Mouse (Mus musculus) cerebellum, adult 9-11 months (tissue): ENCODE results near the gene Map3k5.
"Not testable (repeated sequence)": the region's sequence is repeated elsewhere in the genome, so short reads cannot be mapped to it uniquely, and the experiment has no call there.

Experiments
- DNase-seq: peaks from one replicate; pipeline ENCODE4 v3.0.0; 2022

Map3k5 gene

DNA sequence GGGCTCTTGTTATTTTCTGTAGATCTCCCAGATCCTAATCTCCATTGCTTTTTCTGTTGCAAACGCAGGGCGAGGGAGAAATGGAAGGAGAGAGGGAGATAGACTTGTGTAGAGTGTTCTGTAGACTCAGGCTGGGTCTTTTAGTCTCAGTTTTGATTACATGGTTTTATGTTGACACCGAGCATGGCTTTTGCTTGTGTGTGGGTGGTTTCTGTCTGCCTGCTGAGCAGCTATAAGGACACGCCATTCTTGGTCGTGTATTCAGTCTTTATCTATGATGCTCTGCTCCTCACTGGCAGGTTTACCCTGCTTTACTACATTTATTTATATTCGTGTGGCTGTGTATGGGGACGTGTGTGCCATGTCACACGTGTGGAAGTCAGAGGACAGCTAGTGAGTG lies 34.2 kb downstream of the Map3k5 start:
- no peak for DNase-seq

DNA sequence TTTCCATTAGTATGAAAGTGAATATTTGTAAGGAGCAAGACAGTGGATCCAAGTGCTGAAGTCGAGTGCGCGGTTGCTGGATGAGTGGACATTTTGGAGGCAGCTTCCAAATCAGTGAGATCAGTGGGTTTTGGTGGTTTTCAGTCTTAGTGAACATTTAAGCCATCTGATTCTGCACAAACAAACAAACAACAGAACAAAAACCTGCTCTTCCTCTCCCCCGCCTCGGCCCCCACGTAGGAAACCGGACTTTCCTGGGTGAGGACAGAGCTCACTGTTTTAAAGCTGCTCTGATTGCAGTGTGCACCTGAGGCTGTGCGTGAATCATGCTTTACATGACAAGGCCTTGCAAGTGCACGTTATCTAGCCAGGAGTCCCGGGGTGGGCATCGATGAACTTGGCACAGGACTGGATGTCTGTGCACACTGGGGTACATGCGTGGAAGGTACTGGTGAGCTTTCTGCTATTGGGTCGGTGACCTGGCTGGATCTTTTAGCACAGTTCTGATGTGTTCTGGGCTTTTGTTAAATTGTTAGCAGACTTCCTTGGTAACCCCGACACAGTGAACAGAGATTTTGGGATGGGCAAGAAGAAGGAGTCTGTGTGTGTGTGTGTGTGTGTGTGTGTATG lies 35.7 kb downstream of the Map3k5 start:
- no peak for DNase-seq

DNA sequence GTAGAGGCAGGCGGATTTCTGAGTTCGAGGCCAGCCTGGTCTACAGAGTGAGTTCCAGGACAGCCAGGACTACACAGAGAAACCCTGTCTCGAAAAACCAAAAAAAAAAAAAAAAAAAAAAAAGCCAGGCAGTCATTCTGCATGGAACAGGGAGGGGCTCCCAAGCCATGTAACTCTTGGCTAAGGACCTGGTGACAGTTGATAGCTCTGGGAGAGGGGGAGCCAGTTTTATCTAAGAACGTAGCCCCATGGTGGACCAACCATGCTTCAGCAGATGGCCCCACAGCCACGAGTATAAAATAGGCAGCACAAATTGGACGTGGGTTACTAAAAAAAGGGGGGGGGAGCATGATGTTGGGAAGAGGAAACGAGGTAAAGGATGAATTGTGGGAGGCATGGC lies 37.2 kb downstream of the Map3k5 start:
- not testable (repeated sequence) for DNase-seq

DNA sequence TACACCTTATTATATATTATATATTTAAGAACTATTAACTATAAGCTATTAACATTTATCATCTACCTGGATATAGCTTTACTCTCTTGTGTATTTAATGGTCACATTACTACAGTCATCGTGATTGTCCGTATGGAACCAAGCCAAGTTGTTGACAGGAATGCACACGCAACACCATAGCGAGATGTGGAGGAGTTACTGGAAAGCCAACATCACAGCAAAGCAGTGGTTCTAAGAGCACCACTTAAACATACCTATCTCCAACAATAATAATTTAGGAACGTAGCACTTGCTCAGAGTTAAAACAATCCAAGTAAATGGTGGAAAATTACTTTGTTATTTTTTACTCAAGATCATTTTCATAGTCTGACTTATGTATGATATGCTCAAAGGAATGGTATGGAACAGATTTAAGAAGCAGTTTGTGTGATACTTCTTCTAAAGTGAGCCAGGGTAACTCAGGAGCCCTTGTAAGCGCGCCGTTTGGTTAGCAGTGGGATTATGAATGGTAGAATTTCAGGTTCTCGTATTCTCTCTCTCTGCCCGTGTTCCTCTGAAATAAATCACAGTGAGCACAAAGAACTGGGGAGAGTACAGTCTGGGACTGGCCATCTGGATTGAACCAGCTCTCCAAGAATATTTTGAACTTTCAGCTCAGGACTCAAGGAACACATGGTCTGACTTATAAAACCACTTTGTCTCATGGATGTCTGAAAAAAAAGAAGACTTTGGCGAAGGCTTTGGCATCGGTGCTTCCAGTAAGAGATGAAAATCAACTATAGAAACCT lies 39.2 kb downstream of the Map3k5 start:
- DNase-seq = no peak

DNA sequence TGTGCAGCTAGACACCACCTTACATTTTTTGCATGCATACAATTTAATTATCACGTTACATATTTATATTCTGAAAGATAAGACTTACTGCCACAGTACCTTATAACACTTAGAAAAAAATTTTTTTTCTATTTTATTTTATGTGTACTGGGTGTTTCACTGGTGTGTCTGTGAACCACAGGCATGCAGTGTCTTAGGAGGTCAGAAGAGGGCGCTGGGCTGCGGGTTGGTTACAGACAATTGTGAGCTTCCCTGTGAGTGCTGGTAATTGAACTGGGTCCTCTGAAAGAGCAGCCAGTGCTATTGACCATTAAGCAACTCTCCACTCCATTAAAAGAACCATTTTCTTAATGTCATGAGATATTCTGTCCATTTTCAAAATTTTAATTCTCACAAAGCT lies 43.3 kb downstream of the Map3k5 start:
- DNase-seq = no peak

DNA sequence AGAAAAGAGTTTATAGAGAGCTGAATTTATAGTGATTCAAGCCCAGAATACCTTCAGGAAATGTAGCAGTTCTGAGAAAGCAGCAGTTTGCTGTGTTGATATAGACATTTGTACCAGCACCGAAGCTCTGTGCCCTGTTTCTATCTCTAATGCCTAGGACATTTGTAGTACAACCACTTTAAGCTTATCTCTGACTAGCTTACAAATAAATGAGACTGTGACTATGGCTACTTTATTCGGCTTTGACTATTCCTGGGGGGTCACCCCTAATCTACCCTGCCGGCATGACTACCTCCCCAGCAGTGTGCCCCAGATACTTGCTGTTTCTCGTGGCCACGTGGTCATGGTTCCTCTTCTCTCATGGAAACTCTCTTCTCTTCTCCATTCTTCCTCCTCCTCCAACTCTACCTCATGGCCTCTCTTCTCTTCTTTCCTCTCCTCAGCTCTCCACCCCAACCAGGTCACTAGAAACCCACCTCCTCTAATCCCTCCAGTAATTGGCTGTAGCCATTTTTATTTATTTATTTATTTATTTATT lies 44.5 kb downstream of the Map3k5 start:
- DNase-seq = no peak

DNA sequence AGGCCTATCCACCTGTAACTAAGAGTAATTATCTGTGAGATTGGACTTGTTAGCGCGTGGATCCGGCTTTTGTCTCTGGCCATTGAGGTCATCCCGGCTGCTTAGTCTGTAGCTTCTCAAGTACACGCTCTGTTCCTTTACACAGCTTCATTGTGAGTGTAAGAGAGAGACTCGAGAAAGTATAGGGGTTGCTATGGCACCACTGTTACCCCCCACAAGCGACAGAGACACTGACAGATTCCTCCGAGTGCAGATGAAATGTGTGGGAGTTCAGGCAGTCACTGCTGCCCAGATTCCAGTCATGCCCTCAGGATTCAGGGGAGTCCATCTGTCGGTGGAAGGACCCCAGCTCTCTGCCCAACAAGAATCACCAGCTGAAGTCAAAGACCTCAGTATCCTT lies 53.5 kb downstream of the Map3k5 start:
- DNase-seq = no peak

DNA sequence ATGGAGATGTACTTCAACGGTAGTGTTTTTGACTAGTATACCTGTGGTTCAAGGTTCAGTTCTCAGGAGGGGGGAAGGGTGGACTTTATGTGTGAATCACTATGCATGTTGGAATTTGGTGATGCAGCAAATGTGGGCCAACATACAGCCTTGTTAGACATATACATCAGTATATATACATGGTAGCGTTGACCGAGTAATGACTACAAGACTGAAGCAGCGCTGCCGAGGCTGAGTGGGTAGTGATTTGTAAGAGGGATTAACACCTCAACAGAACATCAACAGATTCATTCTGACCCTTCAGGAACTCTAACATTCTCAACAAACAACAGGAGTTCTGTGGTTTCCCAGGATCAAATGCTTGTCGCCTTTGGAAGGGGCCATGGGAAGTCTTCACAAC lies 55.7 kb downstream of the Map3k5 start:
- no peak for DNase-seq

DNA sequence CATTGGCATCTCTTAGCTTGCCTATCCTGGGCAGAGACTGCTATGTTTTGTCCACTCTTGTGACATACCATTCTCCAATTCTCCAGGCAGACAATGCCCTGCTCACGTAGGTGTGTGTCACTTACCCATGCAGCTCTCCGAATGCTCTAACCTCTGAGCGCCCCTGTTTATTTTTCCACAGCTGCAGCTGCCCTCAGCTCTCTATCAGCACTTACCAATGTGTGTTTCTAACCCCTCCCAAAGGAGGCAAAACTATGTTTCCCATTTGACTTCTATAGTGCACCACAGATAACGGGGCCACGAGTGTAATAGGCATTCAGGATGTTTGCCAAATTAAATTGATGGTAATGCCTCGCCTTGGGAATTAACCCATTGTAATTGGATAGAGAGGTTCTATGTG lies 56.4 kb downstream of the Map3k5 start:
- no peak for DNase-seq

DNA sequence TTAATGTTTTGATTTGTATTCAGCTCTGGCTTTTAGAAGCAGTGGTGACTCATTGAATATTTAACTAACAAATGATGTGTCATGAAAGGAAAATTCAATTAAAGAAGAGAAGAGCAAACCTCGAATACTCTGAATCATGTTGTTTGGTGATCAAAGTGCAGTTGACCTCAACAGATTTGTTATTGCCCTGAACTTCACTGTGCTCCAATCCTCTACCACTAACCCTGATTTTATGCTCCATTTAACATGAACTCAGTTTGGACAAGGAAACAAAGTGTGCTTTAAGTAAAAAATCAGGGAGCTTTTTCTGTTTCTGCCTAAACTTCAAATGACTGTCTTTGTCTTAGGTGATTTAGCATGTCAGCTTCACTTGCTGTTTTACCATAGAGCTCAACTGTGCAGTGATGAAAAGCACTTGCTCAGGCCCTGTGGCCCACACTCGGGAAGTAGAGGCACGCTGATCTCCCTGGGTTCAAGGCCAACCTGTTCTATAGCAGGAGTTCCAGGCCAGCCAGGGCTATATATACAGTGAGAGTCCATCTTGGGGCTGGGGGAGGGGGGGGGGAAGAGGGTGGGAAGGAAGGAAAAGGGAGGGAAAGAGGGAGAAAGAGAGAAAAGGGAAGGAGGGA lies 57.1 kb downstream of the Map3k5 start:
- no peak for DNase-seq

DNA sequence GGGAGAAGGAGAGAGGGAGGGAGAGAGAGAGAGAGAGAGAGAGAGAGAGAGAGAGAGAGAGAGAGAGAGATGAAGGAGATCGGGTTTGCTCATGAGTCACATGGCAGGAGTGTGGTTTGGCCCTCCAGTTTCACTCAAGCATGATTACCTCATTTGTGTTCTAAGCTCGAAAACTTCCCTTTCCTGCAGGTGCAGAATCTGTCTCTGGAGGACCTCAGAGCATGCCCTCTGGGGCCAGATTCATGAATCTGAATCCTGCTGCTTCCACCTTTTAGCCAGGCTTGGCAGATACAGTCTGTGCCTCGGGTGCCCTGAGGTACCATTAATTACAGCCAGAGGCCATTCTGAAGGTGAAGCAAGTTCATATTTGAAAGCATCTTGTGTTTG lies 57.6 kb downstream of the Map3k5 start:
- DNase-seq = no peak

DNA sequence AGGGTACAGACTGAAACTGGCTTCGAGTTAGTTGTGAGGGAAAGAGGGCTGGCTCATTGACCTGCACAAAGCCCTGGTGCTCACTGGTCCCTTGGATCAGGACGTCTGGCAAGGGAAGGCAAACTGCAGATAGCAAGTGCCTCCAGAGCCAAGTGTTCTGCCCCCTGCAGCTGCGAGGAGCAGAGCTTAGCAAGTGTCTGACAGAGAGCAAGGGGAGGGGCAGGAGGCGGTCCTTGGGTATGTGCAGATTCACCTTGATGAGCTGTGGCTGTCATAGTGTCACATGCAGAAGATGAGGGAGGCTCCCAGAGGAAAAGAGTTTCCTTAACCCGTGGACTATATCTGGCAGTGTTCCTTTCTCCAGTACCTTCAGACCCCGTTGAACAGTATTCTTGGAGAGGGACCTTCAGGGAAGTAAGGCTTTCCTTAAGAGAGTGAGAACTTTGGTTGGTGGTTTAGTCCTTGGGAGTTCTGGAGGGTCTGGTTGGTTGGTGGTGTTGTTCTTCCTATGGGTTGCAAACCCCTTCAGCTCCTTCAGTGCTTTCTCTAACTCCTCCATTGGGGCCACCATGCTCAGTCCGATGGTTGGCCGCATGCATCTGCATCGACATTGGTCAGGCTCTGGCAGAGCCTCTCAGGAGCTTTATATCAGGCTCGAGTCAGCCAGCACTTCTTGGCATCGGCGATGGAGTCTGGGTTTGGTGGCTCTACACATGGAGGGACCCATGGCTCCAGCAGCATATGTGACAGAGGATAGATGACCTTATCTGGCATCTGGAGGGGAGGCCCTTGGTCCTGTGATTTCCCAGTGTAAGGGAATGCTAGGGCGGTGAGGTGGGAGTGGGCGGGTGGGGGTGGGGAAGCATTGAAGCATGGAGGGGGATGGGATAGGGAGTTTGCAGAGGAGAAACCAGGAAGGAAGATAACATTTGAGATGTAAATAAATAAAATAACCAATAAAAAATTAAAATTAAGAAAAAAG lies 60.5 kb downstream of the Map3k5 start:
- peak; percentile 55 for DNase-seq

DNA sequence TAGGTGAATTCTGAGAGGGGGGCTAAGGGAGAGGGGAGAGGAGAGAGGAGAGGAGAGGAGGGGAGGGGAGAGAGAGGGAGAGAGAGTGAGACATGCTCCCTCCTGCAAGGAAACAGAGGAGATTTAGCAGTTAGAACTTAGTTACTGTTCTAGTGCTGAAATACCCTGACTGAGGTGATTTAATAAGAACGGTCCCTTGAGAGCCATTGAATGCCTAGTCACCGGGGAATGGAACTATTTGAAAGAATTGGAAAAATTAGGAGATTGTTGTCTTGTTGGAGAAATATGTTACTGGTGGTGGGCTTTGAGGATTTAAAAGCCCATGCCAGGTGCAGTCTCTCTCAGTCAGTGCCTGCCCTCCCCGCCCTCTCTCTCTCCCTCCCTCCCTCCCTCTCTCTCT lies 61.9 kb downstream of the Map3k5 start:
- no peak for DNase-seq

DNA sequence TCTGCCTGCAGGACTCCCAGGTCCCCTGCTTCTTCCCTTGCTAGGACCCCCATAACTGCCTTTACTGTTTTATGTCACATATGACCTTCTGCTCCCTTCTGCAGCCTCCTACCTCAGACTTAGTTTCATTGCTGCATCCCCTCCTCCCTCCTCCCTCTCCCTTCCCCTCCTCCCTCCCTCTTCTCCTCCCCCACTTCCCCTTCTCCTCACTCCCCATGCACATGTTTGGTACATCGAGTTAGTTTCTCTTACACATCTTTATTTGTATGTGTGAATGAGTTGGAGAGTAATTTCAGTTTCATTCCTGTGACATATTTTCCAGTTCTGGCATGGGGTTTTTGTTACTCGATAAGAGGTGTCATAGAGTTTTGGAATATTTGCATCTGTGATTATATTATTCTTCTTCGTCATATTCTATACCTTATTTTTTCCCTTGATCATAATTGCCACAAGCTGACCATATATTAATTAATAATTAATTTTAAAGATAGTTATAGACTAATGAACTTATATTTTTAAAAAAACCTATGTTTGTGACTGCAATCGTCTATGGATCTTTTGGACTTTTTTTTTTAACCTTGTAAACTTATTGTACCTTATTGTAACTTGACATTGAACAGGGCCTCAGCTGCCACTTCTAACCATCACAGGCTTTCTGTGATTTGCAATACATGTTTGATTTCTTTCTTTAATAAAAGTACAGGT lies 65.6 kb downstream of the Map3k5 start:
- no peak for DNase-seq

DNA sequence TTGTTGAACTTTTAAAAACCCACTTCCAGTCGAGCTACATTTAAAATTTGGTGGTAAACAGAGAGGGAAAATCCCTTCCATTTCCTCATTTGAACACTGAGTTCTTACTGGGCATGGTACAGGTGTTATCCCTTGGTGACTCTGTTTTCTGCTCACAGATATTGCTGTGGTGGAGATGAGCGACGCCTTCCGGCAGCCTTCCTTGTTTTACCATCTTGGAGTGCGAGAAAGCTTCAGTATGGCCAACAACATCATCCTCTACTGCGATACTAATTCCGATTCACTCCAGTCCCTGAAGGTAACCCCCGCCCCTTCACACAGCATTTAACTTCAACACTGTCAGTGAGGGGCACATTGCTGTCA lies 66.1 kb downstream of the Map3k5 start:
- DNase-seq = no peak

DNA sequence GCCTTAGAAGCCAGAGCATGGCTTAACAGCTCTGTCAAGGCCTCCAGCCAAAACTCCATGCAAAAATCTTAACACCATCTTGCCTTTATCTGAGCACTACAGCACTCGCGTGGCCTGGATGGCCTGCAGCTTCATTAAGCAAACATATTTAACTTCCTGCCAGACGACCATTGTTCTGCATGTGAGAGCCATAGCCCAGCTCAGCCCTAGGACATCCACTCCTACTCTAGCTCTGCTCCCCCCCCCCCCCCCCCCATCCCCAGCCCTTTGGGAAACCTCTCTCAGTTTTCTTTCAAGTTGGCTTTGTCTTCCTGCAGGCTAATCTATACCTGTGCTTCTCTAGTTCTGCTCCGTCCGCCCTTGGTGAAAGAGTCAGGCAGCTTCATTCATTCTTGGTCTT lies 67.7 kb downstream of the Map3k5 start:
- DNase-seq = no peak

DNA sequence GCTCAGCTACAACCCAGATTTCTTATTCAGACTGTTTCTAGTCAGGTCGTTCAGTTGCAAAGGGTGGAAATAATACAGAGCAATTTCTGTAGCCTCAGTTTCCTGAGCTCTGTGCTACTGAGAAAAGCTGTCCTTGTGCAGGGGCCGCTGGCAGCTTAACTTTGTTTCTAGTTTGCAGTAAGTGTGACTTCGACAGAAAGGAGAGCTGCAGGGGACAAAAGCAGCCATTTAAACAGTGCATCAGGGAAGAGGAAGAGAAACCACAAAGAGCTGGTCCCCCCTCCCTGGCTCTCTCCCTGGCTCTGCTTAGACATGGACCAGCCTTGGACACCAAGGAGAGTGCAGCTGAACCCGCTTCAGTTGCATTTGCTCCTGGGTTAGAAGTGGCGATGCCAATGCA lies 68.7 kb downstream of the Map3k5 start:
- no peak for DNase-seq

DNA sequence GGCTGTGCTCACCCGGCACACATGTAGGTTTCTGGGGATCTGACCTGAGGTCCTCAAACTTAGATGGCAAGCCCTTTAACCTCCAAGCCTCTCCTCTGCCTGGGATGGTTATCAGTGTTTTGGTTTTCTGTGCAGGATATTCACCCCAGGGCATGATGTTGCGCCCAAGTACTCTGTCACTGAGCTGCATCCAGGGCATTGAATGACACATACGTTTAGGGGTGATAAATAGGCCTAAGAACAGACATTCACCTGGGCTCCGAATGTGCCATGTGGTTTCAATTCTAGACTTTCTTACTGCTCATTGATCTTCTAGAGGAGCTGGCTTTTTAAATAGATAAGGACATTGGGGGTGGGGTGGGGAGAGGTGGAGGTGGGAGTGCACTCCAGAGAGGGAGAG lies 70.5 kb downstream of the Map3k5 start:
- no peak for DNase-seq

DNA sequence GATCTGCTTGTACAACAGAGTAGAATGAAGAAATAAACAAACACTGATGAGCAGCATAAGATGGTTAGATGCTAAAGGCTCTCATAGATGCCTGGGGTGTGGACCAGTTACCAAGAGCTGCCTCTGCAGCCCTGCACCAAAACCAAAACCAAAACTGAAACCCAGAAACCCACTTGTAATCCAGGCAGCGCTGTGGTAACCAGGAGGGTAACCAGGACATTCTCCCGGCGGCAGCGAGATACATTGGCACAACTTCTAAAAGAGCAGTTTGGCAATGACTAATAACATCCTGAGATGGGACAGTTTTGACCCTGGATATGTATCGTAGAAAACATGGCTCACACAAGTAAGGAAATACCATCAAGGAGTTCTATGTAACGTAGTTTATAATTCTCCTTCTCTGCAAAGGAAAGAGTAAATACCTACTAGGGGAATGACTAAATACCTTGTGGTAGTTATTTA lies 71.2 kb downstream of the Map3k5 start:
- DNase-seq = no peak

DNA sequence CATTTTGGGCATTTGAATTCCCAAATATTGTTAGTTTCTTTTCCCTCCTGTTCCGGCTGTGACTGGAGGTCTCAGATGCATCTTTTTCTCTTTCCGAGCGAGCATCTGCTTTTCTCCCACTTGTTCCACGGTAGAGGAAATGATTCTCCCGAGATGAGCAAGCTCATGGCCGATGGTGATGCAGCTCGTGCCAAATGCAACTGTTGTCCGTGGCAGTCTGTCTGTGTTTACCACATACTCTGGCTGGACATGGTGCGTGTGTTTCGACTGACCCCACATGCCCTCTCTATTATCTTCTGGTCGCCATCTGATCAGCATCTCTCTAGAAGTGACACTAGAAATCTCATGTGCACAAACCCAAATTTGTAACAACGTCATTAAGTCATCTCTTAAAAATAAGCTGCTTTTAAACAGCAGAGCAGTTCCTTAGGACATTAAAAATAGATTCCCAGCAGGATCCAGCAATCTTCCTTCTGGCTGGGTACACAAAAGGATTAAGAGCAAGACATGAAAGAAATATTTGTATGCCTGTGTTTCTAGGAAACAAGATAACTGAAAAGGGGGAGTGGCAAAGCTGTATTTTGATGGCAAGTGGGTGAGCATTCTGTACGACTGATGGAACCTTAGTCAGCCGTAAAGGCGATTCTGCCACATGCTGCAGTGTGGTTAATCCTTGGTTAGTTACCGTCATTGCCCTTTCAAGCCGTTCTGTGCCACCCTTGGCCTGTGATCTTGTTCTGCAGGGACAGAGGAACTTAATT lies 72.2 kb downstream of the Map3k5 start:
- peak; percentile 52 for DNase-seq

DNA sequence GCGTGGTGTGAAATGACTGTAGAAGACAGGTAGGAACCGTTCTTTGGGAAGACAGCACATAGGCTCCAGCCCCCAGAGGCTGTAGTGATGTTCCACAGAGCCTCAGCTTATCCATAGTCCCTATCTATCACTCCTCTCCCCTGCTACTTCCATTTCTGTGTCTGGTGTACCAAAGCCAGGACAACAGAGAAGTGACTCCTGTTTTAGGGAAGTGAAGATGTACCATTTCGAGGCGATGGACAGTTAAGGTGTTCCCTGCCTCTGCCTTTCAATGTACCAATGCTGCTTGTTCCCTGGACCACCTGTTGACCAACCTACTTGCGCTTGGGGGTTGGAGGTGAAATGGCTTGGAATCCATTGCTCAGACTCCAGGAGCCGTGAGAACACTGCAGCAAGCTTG lies 75.0 kb downstream of the Map3k5 start:
- DNase-seq = no peak
